In genomic region chr1:36548771-36549170, GRCm38 (mm10) we compare ENCODE assay signal across 15 mouse cellular contexts. TPM values are rescaled to one million over a fixed set of nuclear protein-coding genes. Genes with fewer than 3 reads are reported as not detected.
DNase-seq lines count a peak whose midpoint lies in the region; ATAC-seq and TF ChIP-seq lines count a peak whose summit lies in the region.
"Had no signal": no experiment of that assay in that cellular context is flagged by ENCODE, and none has a peak within 500 bp of the region (broad histone marks: within the 10 kb centered on the region; RNA-seq: fewer than 3 reads in every experiment).

No protein-coding gene starts in this region.

- DNase-seq in hindbrain, postnatal 0 days (ENCODE audit: low spot score) = no peak
- DNase-seq in limb, embryonic 14.5 days (ENCODE audit: low spot score) = no peak
- DNase-seq in right cerebral cortex, adult 2 months (ENCODE audit: low spot score in 2 of 2) = no peak
- DNase-seq: thymus, adult 2 months had no signal

- 54% methylated on average over 8 of the region's 8 CpGs for WGBS in hindbrain, embryonic 13.5 days
- 60% methylated on average over 8 of the region's 8 CpGs for WGBS in hindbrain, postnatal 0 days
- 58% methylated on average over 8 of the region's 8 CpGs for WGBS in midbrain, embryonic 12.5 days
- WGBS in midbrain, embryonic 15.5 days = 56% methylated on average over 8 of the region's 8 CpGs
- WGBS in intestine, embryonic 16.5 days = 55% methylated on average over 8 of the region's 8 CpGs
- 34% methylated on average over 8 of the region's 8 CpGs for WGBS in limb, embryonic 14.5 days

- TF ChIP-seq CTCF in hindbrain, postnatal 0 days (IDR thresholded peaks at IDR 0.05; ENCODE audit: low read depth) = no peak

- peaks cover 60% of the 10 kb centered on the region for H3K4me1 ChIP-seq in hindbrain, embryonic 13.5 days (replicated peaks)
- H3K4me1 ChIP-seq in hindbrain, postnatal 0 days (ENCODE audit: insufficient read depth, low read length) = peaks cover 13% of the 10 kb centered on the region
- peaks cover 40% of the 10 kb centered on the region for H3K4me1 ChIP-seq in midbrain, embryonic 12.5 days
- peaks cover 37% of the 10 kb centered on the region for H3K4me1 ChIP-seq in midbrain, embryonic 15.5 days
- H3K4me1 ChIP-seq in intestine, embryonic 16.5 days (ENCODE audit: control insufficient read depth, insufficient read depth, low read length) = peaks cover 32% of the 10 kb centered on the region
- peaks cover 19% of the 10 kb centered on the region for H3K4me1 ChIP-seq in limb, embryonic 14.5 days (ENCODE audit: control insufficient read depth, insufficient read depth, low read length)

- H3K36me3 ChIP-seq in hindbrain, embryonic 13.5 days = peaks cover 58% of the 10 kb centered on the region
- H3K36me3 ChIP-seq in hindbrain, postnatal 0 days (ENCODE audit: insufficient read depth, low read length) = peaks cover 46% of the 10 kb centered on the region
- peaks cover 53% of the 10 kb centered on the region for H3K36me3 ChIP-seq in midbrain, embryonic 12.5 days
- H3K36me3 ChIP-seq in midbrain, embryonic 15.5 days (replicated peaks) = peaks cover 46% of the 10 kb centered on the region
- peaks cover 32% of the 10 kb centered on the region for H3K36me3 ChIP-seq in intestine, embryonic 16.5 days (ENCODE audit: control insufficient read depth, insufficient read depth, low read length)
- peaks cover 57% of the 10 kb centered on the region for H3K36me3 ChIP-seq in limb, embryonic 14.5 days (ENCODE audit: control insufficient read depth, insufficient read depth, low read length)

- peak overlapping the region; percentile 51; the same call in 1 of the 2 replicates for H3K9ac ChIP-seq in hindbrain, embryonic 13.5 days
- no peak overlapping the region for H3K9ac ChIP-seq in hindbrain, postnatal 0 days (replicated peaks; ENCODE audit: low read length)
- peak overlapping the region; percentile 16; the same call in 1 of the 2 replicates for H3K9ac ChIP-seq in midbrain, embryonic 12.5 days (replicated peaks)
- no peak overlapping the region for H3K9ac ChIP-seq in midbrain, embryonic 15.5 days
- H3K9ac ChIP-seq in intestine, embryonic 16.5 days (ENCODE audit: low read depth, low read length) = peak overlapping the region; percentile 16; the same call in 1 of the 2 replicates
- H3K9ac ChIP-seq in limb, embryonic 14.5 days (ENCODE audit: low read depth, low read length, severe bottlenecking) = peak overlapping the region; percentile 16

- H3K9me3 ChIP-seq in hindbrain, embryonic 13.5 days = no peaks in the 10 kb centered on the region
- no peaks in the 10 kb centered on the region for H3K9me3 ChIP-seq in hindbrain, postnatal 0 days (ENCODE audit: low read length)
- no peaks in the 10 kb centered on the region for H3K9me3 ChIP-seq in midbrain, embryonic 12.5 days
- H3K9me3 ChIP-seq in midbrain, embryonic 15.5 days = no peaks in the 10 kb centered on the region
- H3K9me3 ChIP-seq in intestine, embryonic 16.5 days (ENCODE audit: control insufficient read depth, low read length) = no peaks in the 10 kb centered on the region
- H3K9me3 ChIP-seq in limb, embryonic 14.5 days (ENCODE audit: control insufficient read depth, low read length) = no peaks in the 10 kb centered on the region

- no peak for TF ChIP-seq POLR2A in limb, embryonic 14.5 days (IDR thresholded peaks at IDR 0.05; ENCODE audit: borderline replicate concordance, extremely low read depth, insufficient read depth, insufficient read length)

- no peaks in the 10 kb centered on the region for H3K27me3 ChIP-seq in hindbrain, embryonic 13.5 days
- no peaks in the 10 kb centered on the region for H3K27me3 ChIP-seq in hindbrain, postnatal 0 days (ENCODE audit: insufficient read depth, low read length)
- no peaks in the 10 kb centered on the region for H3K27me3 ChIP-seq in midbrain, embryonic 12.5 days
- H3K27me3 ChIP-seq in midbrain, embryonic 15.5 days (replicated peaks) = no peaks in the 10 kb centered on the region
- H3K27me3 ChIP-seq in intestine, embryonic 16.5 days (replicated peaks; ENCODE audit: control insufficient read depth, insufficient read depth, low read length) = no peaks in the 10 kb centered on the region
- H3K27me3 ChIP-seq in limb, embryonic 14.5 days (ENCODE audit: control insufficient read depth, insufficient read depth, low read length) = no peaks in the 10 kb centered on the region
- H3K27me3 ChIP-seq: CH12.LX had no signal

- no peak overlapping the region for H3K4me3 ChIP-seq in hindbrain, embryonic 13.5 days
- H3K4me3 ChIP-seq in hindbrain, postnatal 0 days (ENCODE audit: low read length) = no peak overlapping the region
- H3K4me3 ChIP-seq in midbrain, embryonic 12.5 days = no peak overlapping the region
- no peak overlapping the region for H3K4me3 ChIP-seq in midbrain, embryonic 15.5 days
- no peak overlapping the region for H3K4me3 ChIP-seq in intestine, embryonic 16.5 days (ENCODE audit: low read length)
- H3K4me3 ChIP-seq in limb, embryonic 14.5 days (replicated peaks; ENCODE audit: low read length) = no peak overlapping the region
- H3K4me3 ChIP-seq: erythroblast, embryonic 14.5 days had no signal

- ATAC-seq in hindbrain, embryonic 13.5 days (ENCODE audit: low FRiP score) = no peak
- ATAC-seq in hindbrain, postnatal 0 days = no peak
- no peak for ATAC-seq in midbrain, embryonic 12.5 days (ENCODE audit: low FRiP score, low read depth)
- no peak for ATAC-seq in midbrain, embryonic 15.5 days (replicated peaks)
- ATAC-seq in intestine, embryonic 16.5 days = no peak
- ATAC-seq in limb, embryonic 14.5 days (ENCODE audit: low FRiP score, low read depth) = no peak
- ATAC-seq: activated CD4-positive, CD25-positive, alpha-beta regulatory T cell, adult 4 months had no signal

- no peak overlapping the region for H3K27ac ChIP-seq in hindbrain, embryonic 13.5 days
- no peak overlapping the region for H3K27ac ChIP-seq in hindbrain, postnatal 0 days
- peak overlapping the region; percentile 87 for H3K27ac ChIP-seq in midbrain, embryonic 12.5 days (replicated peaks)
- no peak overlapping the region for H3K27ac ChIP-seq in midbrain, embryonic 15.5 days
- H3K27ac ChIP-seq in intestine, embryonic 16.5 days (ENCODE audit: low read length) = peak overlapping the region; percentile 33; the same call in 1 of the 2 replicates
- H3K27ac ChIP-seq in limb, embryonic 14.5 days (replicated peaks; ENCODE audit: low read depth, low read length) = no peak overlapping the region

- H3K4me2 ChIP-seq in hindbrain, embryonic 13.5 days = no peak overlapping the region
- H3K4me2 ChIP-seq in hindbrain, postnatal 0 days (ENCODE audit: low read depth, low read length) = no peak overlapping the region
- H3K4me2 ChIP-seq in midbrain, embryonic 12.5 days (replicated peaks) = peak overlapping the region; percentile 6; the same call in 1 of the 2 replicates
- H3K4me2 ChIP-seq in midbrain, embryonic 15.5 days = no peak overlapping the region
- no peak overlapping the region for H3K4me2 ChIP-seq in intestine, embryonic 16.5 days (ENCODE audit: low read depth, low read length)
- no peak overlapping the region for H3K4me2 ChIP-seq in limb, embryonic 14.5 days (replicated peaks; ENCODE audit: low read depth, low read length, severe bottlenecking)

RNA-seq across cellular contexts. Expression of gene Ankrd39, which starts 1.5 kb away (rescaled TPM):
- polyA plus RNA-seq in hindbrain, embryonic 13.5 days (2015; fragmentation: Nextera tagmentation; extraction: Ambion mirVana) = 22.4 TPM in 2 replicates
- 38.1 and 55.1 TPM in 2 replicates for total RNA-seq in hindbrain, postnatal 0 days (2014; rRNA removed)
- polyA plus RNA-seq in hindbrain, postnatal 0 days (2015; fragmentation: Nextera tagmentation; extraction: Ambion mirVana) = 30.8 and 32.5 TPM in 2 replicates
- polyA plus RNA-seq in midbrain, embryonic 12.5 days (2016; fragmentation: Nextera tagmentation; extraction: Ambion mirVana) = 19.6 and 19.8 TPM in 2 replicates
- polyA plus RNA-seq in midbrain, embryonic 15.5 days (2015; fragmentation: Nextera tagmentation; extraction: Ambion mirVana) = 31.5 and 32.5 TPM in 2 replicates
- 23.6 and 26.8 TPM in 2 replicates for polyA plus RNA-seq in intestine, embryonic 16.5 days (2015; fragmentation: Nextera tagmentation; extraction: Ambion mirVana)
- 22.4 and 26.2 TPM in 2 replicates for polyA plus RNA-seq in limb, embryonic 14.5 days (2012; rRNA removed)
- 22.5 and 22.9 TPM in 2 replicates for polyA plus RNA-seq in limb, embryonic 14.5 days (2014; fragmentation: Nextera tagmentation; extraction: Ambion mirVana)

RNA-seq across cellular contexts. Expression of gene Sema4c, which starts 9.4 kb away (rescaled TPM):
- 28.3 and 31.8 TPM in 2 replicates for polyA plus RNA-seq in hindbrain, embryonic 13.5 days (2015; fragmentation: Nextera tagmentation; extraction: Ambion mirVana)
- 32.3 and 40.5 TPM in 2 replicates for total RNA-seq in hindbrain, postnatal 0 days (2014; rRNA removed)
- polyA plus RNA-seq in hindbrain, postnatal 0 days (2015; fragmentation: Nextera tagmentation; extraction: Ambion mirVana) = 14.4 and 14.7 TPM in 2 replicates
- polyA plus RNA-seq in midbrain, embryonic 12.5 days (2016; fragmentation: Nextera tagmentation; extraction: Ambion mirVana) = 35.2 and 37.6 TPM in 2 replicates
- 34.3 and 37.4 TPM in 2 replicates for polyA plus RNA-seq in midbrain, embryonic 15.5 days (2015; fragmentation: Nextera tagmentation; extraction: Ambion mirVana)
- polyA plus RNA-seq in intestine, embryonic 16.5 days (2015; fragmentation: Nextera tagmentation; extraction: Ambion mirVana) = 7.4 and 7.9 TPM in 2 replicates
- 45.9 and 48.5 TPM in 2 replicates for polyA plus RNA-seq in limb, embryonic 14.5 days (2012; rRNA removed)
- polyA plus RNA-seq in limb, embryonic 14.5 days (2014; fragmentation: Nextera tagmentation; extraction: Ambion mirVana) = 2.0 and 4.0 TPM in 2 replicates

RNA-seq across cellular contexts. Expression of gene Gm42417, which starts 9.5 kb away (rescaled TPM):
- 0.43 TPM in 1 of 2 replicates, not detected in the other for polyA plus RNA-seq in hindbrain, embryonic 13.5 days (2015; fragmentation: Nextera tagmentation; extraction: Ambion mirVana)
- not detected in 2 replicates for total RNA-seq in hindbrain, postnatal 0 days (2014; rRNA removed)
- not detected in 2 replicates for polyA plus RNA-seq in hindbrain, postnatal 0 days (2015; fragmentation: Nextera tagmentation; extraction: Ambion mirVana)
- 0.55 TPM in 1 of 2 replicates, not detected in the other for polyA plus RNA-seq in midbrain, embryonic 12.5 days (2016; fragmentation: Nextera tagmentation; extraction: Ambion mirVana)
- 0.33 and 0.81 TPM in 2 replicates for polyA plus RNA-seq in midbrain, embryonic 15.5 days (2015; fragmentation: Nextera tagmentation; extraction: Ambion mirVana)
- polyA plus RNA-seq in intestine, embryonic 16.5 days (2015; fragmentation: Nextera tagmentation; extraction: Ambion mirVana) = 0.37 TPM in 1 of 2 replicates, not detected in the other
- polyA plus RNA-seq in limb, embryonic 14.5 days (2012; rRNA removed) = 0.47 TPM in 1 of 2 replicates, not detected in the other
- polyA plus RNA-seq in limb, embryonic 14.5 days (2014; fragmentation: Nextera tagmentation; extraction: Ambion mirVana) = not detected in 2 replicates
- total RNA-seq: liver, adult 2 months; monocyte, adult 5-6 weeks had no signal
- polyA plus RNA-seq: erythroblast, embryonic 14.5 days; heart, postnatal 0 days; intestine, embryonic 14.5 days; liver, adult 2 months; thymus, adult 2 months had no signal

RNA-seq across cellular contexts. Expression of gene Ankrd23, which starts 12.1 kb away (rescaled TPM):
- 16.3 and 19.5 TPM in 2 replicates for polyA plus RNA-seq in hindbrain, embryonic 13.5 days (2015; fragmentation: Nextera tagmentation; extraction: Ambion mirVana)
- total RNA-seq in hindbrain, postnatal 0 days (2014; rRNA removed) = 8.1 and 11.5 TPM in 2 replicates
- polyA plus RNA-seq in hindbrain, postnatal 0 days (2015; fragmentation: Nextera tagmentation; extraction: Ambion mirVana) = 11.2 and 12.7 TPM in 2 replicates
- 19.8 and 21.1 TPM in 2 replicates for polyA plus RNA-seq in midbrain, embryonic 12.5 days (2016; fragmentation: Nextera tagmentation; extraction: Ambion mirVana)
- polyA plus RNA-seq in midbrain, embryonic 15.5 days (2015; fragmentation: Nextera tagmentation; extraction: Ambion mirVana) = 19.0 and 23.5 TPM in 2 replicates
- polyA plus RNA-seq in intestine, embryonic 16.5 days (2015; fragmentation: Nextera tagmentation; extraction: Ambion mirVana) = 12.7 and 14.6 TPM in 2 replicates
- polyA plus RNA-seq in limb, embryonic 14.5 days (2012; rRNA removed) = 27.4 and 32.8 TPM in 2 replicates
- 9.9 and 11.6 TPM in 2 replicates for polyA plus RNA-seq in limb, embryonic 14.5 days (2014; fragmentation: Nextera tagmentation; extraction: Ambion mirVana)

RNA-seq across cellular contexts. Expression of gene Cnnm3, which starts 37.1 kb away (rescaled TPM):
- 4.2 and 5.1 TPM in 2 replicates for polyA plus RNA-seq in hindbrain, embryonic 13.5 days (2015; fragmentation: Nextera tagmentation; extraction: Ambion mirVana)
- 28.4 and 35.9 TPM in 2 replicates for total RNA-seq in hindbrain, postnatal 0 days (2014; rRNA removed)
- 5.2 and 5.4 TPM in 2 replicates for polyA plus RNA-seq in hindbrain, postnatal 0 days (2015; fragmentation: Nextera tagmentation; extraction: Ambion mirVana)
- 3.8 and 4.6 TPM in 2 replicates for polyA plus RNA-seq in midbrain, embryonic 12.5 days (2016; fragmentation: Nextera tagmentation; extraction: Ambion mirVana)
- polyA plus RNA-seq in midbrain, embryonic 15.5 days (2015; fragmentation: Nextera tagmentation; extraction: Ambion mirVana) = 5.2 and 5.8 TPM in 2 replicates
- polyA plus RNA-seq in intestine, embryonic 16.5 days (2015; fragmentation: Nextera tagmentation; extraction: Ambion mirVana) = 2.1 and 2.3 TPM in 2 replicates
- polyA plus RNA-seq in limb, embryonic 14.5 days (2012; rRNA removed) = 22.5 and 25.9 TPM in 2 replicates
- 6.4 and 6.8 TPM in 2 replicates for polyA plus RNA-seq in limb, embryonic 14.5 days (2014; fragmentation: Nextera tagmentation; extraction: Ambion mirVana)

Comparison
In these comparisons a context has a peak if more than half of its experiments do, and no peak if none do; other contexts are left out.
1. H3K27ac ChIP-seq: peak in midbrain, embryonic 12.5 days (single experiment) and intestine, embryonic 16.5 days (single experiment); none in hindbrain, embryonic 13.5 days (single experiment), hindbrain, postnatal 0 days (single experiment), midbrain, embryonic 15.5 days (single experiment) and limb, embryonic 14.5 days (single experiment).
2. H3K9ac ChIP-seq: peak in hindbrain, embryonic 13.5 days (single experiment), midbrain, embryonic 12.5 days (single experiment), intestine, embryonic 16.5 days (single experiment) and limb, embryonic 14.5 days (single experiment); none in hindbrain, postnatal 0 days (single experiment) and midbrain, embryonic 15.5 days (single experiment).